Mouse (Mus musculus) thymus, adult 18-20 months (tissue): ENCODE measurements around the gene Cwh43.

Source experiments
- DNase-seq, 2 experiments: peaks; one replicate each; pipeline ENCODE4 v3.0.0; 2022; ENCODE audit warnings: mixed read lengths in 2 of 2

Cwh43 gene

DNA sequence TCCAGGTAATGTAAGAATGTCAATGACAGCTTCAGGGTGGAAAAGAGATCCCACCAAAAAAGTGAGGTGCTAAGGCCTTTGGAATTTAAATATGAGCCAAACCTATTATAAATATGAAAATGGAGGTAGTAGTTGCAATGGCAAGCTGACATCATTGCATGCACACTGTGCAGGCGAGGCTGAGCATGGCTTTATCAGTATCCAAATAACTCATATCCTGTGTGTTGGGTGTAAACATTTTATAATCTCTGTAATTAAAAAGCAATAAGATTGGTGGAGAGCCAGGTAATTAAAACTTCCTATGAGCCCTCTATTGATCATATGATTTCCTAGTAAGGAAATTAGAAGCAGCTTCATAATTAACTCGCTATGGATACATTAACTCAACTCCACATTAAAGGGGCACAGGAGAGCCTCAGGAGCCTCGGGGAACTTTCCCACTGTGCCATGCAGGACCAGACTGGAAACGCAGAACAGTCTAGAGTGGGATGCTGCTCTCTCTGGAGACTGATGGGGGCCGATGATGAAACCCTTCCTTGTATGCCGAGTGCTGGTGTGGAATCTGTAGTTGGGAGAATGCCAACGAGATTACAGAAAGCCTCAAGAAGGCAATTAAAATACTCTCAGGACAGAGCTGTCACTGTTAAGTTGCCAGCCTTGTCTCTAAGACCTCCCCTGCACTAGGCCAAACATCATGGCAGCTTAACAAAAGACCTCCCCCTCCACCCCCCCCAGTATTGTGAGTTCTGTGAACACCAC lies 5.9 kb upstream of the Cwh43 start:
- DNase-seq, result no peak

- no peak for DNase-seq
Observed at GRCm38 (mm10) chr5:73401341-73401740, 4.5 kb upstream of the Cwh43 start.

- DNase-seq, result no peak
Observed at GRCm38 (mm10) chr5:73402911-73403310, 3.0 kb upstream of the Cwh43 start.

DNA sequence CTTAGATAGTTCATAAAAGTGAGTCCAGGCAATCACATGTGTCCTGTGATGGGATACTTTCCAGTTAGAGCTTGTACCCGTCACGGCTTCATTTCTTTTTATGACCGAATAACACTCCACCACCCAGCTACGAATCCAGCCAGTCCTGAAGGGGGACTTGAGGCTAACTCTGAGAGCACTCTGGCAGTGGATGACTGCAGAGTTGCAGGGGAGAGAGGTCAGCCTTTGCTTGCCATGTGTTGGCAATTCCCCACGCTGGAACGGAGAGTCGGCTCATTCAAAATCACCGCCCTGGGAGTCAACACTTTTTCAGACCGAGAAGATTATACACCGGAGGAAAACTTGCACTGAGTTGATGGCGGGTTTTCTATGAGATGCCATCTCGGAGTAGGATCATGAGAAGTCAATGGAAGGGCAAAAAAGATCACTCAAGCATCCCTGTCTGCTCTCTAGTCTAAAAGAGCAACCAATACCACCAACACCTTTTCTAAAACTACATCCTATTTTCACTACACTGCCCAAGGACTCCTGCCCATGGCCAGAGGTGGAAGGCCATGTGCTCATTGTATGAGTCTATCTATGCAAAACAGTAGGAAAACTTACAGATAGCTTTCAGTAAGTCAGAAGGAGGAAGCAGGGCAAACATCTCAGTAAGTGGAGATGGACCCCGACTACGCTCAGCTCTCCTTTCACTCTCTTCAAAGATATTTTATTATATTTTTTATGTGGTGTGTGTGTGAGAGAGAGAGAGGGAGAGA lies 2.4 kb upstream of the Cwh43 start:
- no peak for DNase-seq

- DNase-seq, result no peak
Observed at GRCm38 (mm10) chr5:73404790-73405189, 1.1 kb upstream of the Cwh43 start.

- no peak for DNase-seq
Observed at GRCm38 (mm10) chr5:73406861-73407260, 986 bp downstream of the Cwh43 start.

DNA sequence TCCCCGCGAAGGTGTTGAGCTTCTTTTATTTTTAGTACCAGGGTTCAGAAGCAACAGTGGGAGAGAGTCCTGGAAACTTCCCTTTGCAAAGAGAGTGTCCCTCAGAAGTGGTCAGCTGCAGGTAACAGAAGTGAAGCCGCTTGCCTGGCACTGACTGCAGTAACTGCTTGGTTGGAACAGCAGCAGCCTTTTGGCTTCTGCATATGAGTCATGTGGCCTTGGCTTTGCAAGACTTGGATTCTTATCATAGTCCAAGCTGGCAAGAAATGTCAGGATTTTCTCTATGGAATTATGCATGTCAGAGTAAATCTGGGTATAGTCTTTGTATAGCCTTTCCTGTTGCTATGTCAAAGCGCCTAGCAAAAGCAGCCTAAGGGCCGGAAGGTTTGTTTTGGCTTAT lies 4.1 kb downstream of the Cwh43 start:
- no peak for DNase-seq

DNA sequence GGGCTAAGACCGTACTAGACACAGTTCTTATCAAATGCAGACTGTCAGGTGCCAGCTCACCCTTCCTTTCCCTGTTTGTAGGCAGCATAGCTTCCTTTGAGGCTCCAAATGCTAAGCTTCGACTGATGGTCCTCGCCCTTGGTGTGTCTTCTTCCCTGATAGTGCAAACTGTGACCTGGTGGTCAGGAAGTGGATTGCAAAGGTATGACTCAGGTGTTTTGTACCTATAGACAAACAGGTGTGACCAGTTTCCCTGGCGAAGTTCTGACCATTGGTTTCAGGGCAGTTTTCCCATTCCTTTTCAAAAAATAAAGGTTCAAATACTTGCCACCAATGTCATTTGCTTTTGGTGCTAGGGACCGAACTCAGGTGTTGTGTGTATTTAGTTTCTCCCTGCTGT lies 5.9 kb downstream of the Cwh43 start:
- no peak for DNase-seq

DNA sequence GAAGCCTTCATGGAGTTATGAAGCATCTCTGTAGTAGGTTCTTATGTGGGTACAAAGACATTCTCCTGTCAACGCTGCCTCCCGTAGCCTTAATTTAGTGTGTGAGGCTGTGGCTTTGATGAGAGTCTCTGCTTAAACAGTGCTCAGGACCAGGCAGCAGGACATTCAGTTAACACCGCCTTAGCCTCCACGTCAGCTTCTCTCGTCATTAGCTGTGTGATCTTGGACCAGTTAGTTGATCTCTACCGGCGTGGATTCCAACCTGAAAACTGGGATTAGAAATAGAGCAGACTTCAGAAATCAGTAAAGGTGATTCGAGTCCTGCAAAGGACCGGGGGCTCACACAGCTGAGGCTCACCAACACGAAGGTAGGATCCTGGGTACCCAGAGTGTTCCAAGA lies 8.3 kb downstream of the Cwh43 start:
- no peak for DNase-seq

DNA sequence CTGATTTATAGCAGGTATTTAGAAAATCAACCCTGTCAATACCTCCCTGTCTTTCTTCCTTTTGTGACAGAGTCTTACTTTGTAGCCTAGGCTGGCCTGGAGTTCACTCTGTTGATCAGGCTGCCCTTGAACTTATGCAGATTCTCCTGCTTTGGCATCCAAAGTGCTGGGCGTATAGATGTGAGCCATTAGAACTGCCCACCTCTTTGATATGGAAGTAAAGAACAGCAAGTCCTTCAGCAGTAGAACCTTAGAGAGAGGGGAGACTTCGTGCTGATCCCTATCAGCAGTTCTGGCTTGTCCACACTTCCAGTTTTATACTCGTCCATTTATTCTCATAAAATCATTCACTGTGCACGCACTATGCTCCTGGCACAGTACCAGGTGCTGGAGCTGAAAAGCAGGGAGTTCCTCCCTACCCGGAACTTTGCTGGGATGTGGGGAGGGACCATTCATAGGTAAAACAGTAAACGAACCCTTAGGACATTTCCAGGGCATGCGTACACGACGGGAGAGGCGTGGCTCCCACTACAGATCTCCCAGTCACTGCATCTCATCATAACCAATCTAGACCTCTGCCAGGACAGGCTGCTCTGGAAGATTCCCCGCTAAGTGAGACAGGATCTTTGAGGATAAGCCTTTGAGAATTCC lies 13.3 kb downstream of the Cwh43 start:
- DNase-seq, result no peak

GRCm38 (mm10) chr5:73426824-73427223 lies 20.9 kb downstream of the Cwh43 start:
- DNase-seq, result no peak

- DNase-seq, result peak; percentile 10 to 31
Observed at GRCm38 (mm10) chr5:73431581-73431980, 25.7 kb downstream of the Cwh43 start.

GRCm38 (mm10) chr5:73432805-73433204 lies 26.9 kb downstream of the Cwh43 start:
- no peak for DNase-seq

GRCm38 (mm10) chr5:73434764-73435163 lies 28.9 kb downstream of the Cwh43 start:
- DNase-seq, result no peak

- DNase-seq, result no peak
Observed at GRCm38 (mm10) chr5:73442176-73442575, 36.3 kb downstream of the Cwh43 start.

- no peak for DNase-seq
Observed at GRCm38 (mm10) chr5:73450276-73450675, 44.4 kb downstream of the Cwh43 start.

- no peak for DNase-seq
Observed at GRCm38 (mm10) chr5:73454502-73455306, 48.8 kb downstream of the Cwh43 start.

DNA sequence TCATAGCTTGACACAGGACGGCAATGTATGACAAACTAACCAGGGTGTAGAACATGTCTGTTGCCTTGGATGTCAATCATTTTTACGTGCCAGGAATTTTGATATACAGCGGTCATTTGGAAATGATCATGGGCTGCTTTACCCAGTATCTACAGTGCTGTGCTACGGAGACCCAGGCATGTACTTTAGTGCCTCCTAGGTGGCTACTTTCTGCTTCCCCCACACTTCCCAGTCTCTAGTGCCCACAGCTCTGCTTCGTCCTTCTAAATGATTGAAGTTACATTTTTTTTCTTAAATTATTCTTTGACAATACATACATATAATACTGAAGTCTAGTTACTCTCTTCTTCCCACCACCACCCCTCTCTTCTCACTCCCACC lies 49.4 kb downstream of the Cwh43 start:
- no peak for DNase-seq

DNA sequence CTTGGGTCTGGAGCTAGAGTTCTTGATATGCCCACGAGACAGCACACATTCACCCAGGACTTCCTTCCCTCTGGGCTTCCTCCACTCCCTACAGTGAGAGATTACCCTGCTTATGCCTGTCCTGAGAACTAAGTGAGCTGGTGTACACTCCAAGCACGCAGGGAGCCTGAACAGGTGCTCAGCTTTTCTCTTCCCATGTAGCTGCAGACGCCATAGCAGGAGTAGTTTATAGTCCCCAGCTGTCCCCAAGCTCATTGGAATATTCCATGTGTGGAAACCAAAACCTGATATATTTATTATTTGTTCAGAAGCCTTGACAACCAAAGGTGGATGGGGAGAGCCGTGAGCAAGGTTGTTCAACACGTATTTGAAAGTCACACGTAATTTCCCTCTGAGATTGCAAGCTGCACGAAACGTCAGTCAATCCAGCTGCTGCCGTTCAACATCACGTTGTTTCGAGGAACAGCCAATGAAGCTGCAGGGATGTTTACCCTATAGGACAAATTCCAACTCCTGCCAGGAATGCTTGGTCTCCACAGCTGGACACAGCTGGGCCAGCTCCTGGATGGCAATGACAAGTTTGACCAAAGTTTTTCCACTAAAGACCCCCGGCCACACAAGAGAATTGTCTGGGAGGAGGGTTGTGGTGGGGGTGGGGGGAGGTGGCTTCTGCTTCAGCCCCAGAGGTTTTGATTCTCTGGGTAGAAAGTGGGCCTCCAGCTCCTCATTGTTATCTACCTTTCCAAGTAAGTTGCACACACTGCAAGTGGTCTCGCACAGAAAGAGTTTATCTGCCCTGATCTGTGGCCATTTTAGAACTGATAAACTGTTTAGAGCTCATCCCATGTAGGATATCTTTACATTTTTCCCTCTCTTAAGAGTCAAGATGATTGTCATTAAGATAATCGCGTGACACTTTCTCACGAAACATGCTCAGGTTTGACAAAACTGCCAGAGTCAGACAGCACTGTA lies 62.9 kb downstream of the Cwh43 start:
- DNase-seq, result no peak

- DNase-seq, result no peak
Observed at GRCm38 (mm10) chr5:73474412-73475405, 68.8 kb downstream of the Cwh43 start.
